Mouse (Mus musculus) bone marrow, adult 2 months (tissue): ENCODE results near the gene Nt5c2. TPM values are rescaled to one million over a fixed set of nuclear protein-coding genes. Genes with fewer than 3 reads are reported as not detected.

Source experiments
- H3K27ac ChIP-seq: fragments of 200-500 bp; 2 replicates; pipeline ENCODE4 v1.5.1; 2012; ENCODE audit warnings: low read depth, mild to moderate bottlenecking, control low read depth, inconsistent platforms, low read length; ENCODE audit not compliant: control insufficient read depth, poor library complexity, insufficient read depth
- H3K4me1 ChIP-seq: fragments of 200-500 bp; 2 replicates; pipeline ENCODE4 v1.6.1; 2011; ENCODE audit warnings: low read length; ENCODE audit not compliant: control insufficient read depth, insufficient read depth
- H3K4me3 ChIP-seq: fragments of 200-500 bp; replicated peaks from 2 replicates; pipeline ENCODE3; 2011; ENCODE audit warnings: mild to moderate bottlenecking, low read depth, low read length, control low read depth; ENCODE audit not compliant: control insufficient read depth
- CTCF ChIP-seq: fragments of 200-500 bp; IDR thresholded peaks from 2 replicates; pipeline ENCODE4 v1.5.1; 2011; ENCODE audit warnings: low read length, control low read depth; ENCODE audit not compliant: control insufficient read depth, insufficient read depth
- POLR2A ChIP-seq: fragments of 200-500 bp; IDR thresholded peaks from 2 replicates; pipeline ENCODE4 v1.6.1; 2011; ENCODE audit warnings: low read depth, mild to moderate bottlenecking, control low read depth, low read length, borderline replicate concordance; ENCODE audit not compliant: control insufficient read depth
- WGBS: fragments of 180-500 bp; shearing (Covaris S2); methylation state at CpG from one replicate; pipeline ENCODE4 v1.1.7; 2018; 5-methylcytosine and 5-hydroxymethylcytosine counted together
- polyA plus RNA-seq: library from polyadenylated mRNA; stranded (reverse); fragments of >200 nt; gene quantifications from 2 replicates; pipeline ENCODE4 v1.2.4, GENCODE M21; 2011; ENCODE audit warnings: low replicate concordance; ENCODE audit not compliant: missing spikeins, insufficient read depth, insufficient read length

The Nt5c2 gene
- polyA plus RNA-seq: 21.9 and 39.2 TPM in 2 replicates

- Histone ChIP-seq H3K4me3 (peak within 1 kb of the TSS; percentile 34), H3K4me1 (peaks cover 1% of the 10 kb centered on the region), H3K27ac (no peak within 1 kb of the TSS; the same call in 1 of the 2 replicates)
- TF ChIP-seq POLR2A (no peak), CTCF (no peak)
- WGBS: 2% methylated on average over 123 of the region's 124 CpGs
Observed at GRCm38 (mm10) chr19:47014447-47015381, at the start of gene Nt5c2, which contains the start of gene Ina. Gene Nt5c2 (minus strand): TSS chr19:47015153. Gene Ina (plus strand): TSS chr19:47014698.

DNA sequence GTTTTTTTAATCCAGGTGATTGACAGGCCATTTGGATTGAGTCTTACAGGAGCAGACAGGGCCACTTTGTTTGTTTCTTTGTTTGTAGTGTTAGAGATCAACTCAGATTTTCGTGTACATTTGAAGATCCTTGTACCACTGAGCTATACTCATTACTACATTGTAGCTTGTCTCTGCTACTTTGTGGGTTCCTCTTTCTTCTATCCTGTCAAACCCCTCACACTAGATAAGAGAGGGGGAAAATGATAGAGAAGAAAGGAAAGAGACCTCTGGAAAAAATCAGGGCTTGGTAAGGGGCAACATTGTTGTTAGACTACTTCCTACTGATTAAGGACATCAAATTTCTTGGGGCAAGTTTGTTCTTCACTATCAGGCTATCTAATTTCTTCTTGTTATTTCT lies 42.7 kb upstream of the Nt5c2 start:
- H3K4me1 ChIP-seq: no peaks in the 10 kb centered on the region
- WGBS: 55% methylated on average over 1 of the region's 1 CpGs
- no peak overlapping the region for H3K4me3 ChIP-seq
- TF ChIP-seq CTCF: no peak
- no peak for TF ChIP-seq POLR2A
- H3K27ac ChIP-seq: no peak overlapping the region

GRCm38 (mm10) chr19:47053471-47053870 lies 38.5 kb upstream of the Nt5c2 start:
- no peak overlapping the region for H3K27ac ChIP-seq
- no peaks in the 10 kb centered on the region; the same call in 1 of the 2 replicates for H3K4me1 ChIP-seq
- TF ChIP-seq CTCF (no peak), POLR2A (no peak)
- no peak overlapping the region for H3K4me3 ChIP-seq
- WGBS: 58% methylated on average over 4 of the region's 4 CpGs

- WGBS: 72% methylated on average over 4 of the region's 4 CpGs
- no peak overlapping the region for H3K27ac ChIP-seq
- TF ChIP-seq CTCF: no peak
- no peak for TF ChIP-seq POLR2A
- H3K4me1 ChIP-seq: no peaks in the 10 kb centered on the region; the same call in 1 of the 2 replicates
- no peak overlapping the region for H3K4me3 ChIP-seq
Observed at GRCm38 (mm10) chr19:47052927-47053326, 38.0 kb upstream of the Nt5c2 start.

- Histone ChIP-seq H3K4me1 (no peaks in the 10 kb centered on the region; the same call in 1 of the 2 replicates), H3K4me3 (peak within 1 kb of the TSS; percentile 87), H3K27ac (peak within 1 kb of the TSS; percentile 67)
- TF ChIP-seq CTCF: no peak
- peak; percentile 49; the same call in 1 of the 2 replicates for TF ChIP-seq POLR2A
- under 1% methylated on average over 75 of the region's 75 CpGs for WGBS
Observed at GRCm38 (mm10) chr19:47050271-47051032, 35.5 kb upstream of the Nt5c2 start, which contains the start of gene Pcgf6. Gene Pcgf6 (minus strand): TSS chr19:47050906.

- no peak overlapping the region for H3K27ac ChIP-seq
- H3K4me1 ChIP-seq: no peaks in the 10 kb centered on the region; the same call in 1 of the 2 replicates
- H3K4me3 ChIP-seq: peak overlapping the region; percentile 32
- WGBS: 8% methylated on average over 7 of the region's 7 CpGs
- TF ChIP-seq CTCF (no peak), POLR2A (no peak)
Observed at GRCm38 (mm10) chr19:47049840-47050239, 34.9 kb upstream of the Nt5c2 start.

GRCm38 (mm10) chr19:47049061-47049460 lies 34.1 kb upstream of the Nt5c2 start:
- Histone ChIP-seq H3K27ac (no peak overlapping the region), H3K4me1 (no peaks in the 10 kb centered on the region; the same call in 1 of the 2 replicates), H3K4me3 (no peak overlapping the region)
- no peak for TF ChIP-seq CTCF
- no peak for TF ChIP-seq POLR2A
- 64% methylated on average over 4 of the region's 4 CpGs for WGBS

DNA sequence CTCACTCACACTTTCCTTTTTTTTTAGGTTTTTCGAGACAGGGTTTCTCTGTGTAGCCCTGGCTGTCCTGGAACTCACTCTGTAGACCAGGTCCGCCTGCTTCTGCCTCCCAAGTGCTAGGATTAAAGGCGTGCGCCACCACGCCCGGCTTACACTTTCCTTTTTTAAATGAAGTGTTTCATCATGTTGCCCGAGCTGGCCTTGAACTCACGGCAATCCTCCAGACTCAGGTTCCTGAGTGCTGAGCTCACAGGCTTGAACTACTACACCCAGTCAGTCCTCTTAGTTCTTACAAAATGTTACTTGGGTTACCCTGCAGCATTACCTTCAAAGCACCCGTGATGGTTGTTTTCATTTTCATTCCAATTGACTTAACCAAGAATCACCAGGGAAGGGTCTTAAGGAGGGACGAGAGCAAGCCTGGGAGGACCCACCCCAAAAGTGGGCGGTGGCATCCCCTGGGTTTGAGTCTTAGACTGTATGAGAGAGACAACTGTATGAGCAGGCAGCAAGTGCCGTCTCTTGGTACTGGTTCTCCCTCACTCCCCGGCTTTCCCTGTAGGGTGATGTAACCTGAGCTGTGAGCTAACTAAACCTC lies 32.4 kb upstream of the Nt5c2 start:
- Histone ChIP-seq H3K27ac (no peak overlapping the region), H3K4me1 (no peaks in the 10 kb centered on the region; the same call in 1 of the 2 replicates), H3K4me3 (no peak overlapping the region)
- TF ChIP-seq POLR2A (no peak), CTCF (no peak)
- 87% methylated on average over 13 of the region's 13 CpGs for WGBS
